Mouse (Mus musculus): Measurements from ENCODE around the gene Olfr168.
"Not testable (repeated sequence)": the region's sequence is repeated elsewhere in the genome, so short reads cannot be mapped to it uniquely, and the experiment has no call there.

Gene Olfr168

DNA sequence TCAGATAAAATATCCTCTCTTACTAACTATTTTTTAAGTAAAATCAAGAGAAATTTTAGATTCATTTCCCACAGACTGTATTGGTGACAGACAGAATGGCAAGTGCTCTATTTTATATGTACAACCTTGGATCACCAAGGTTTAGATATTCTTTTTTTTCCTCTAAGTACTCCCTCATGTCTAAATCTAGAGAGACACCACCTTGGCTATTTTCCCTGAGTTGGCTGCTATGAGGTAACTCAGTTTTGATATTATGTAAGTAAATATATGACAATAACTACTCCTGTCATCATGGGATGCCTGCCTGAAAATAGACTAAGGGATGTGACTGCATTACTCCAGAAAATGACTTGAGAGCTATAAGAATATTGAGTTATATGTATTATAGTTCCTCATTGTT, at the start of gene Olfr168:
Gene Olfr168 (minus strand): TSS at position 101 of the 400 bp plus-strand sequence.
- DNase-seq (ENCODE audit: low read depth, low spot score), result no peak
- H3K36me3 ChIP-seq (ENCODE audit: control insufficient read depth, insufficient read depth, low read length, poor library complexity, severe bottlenecking), result no peaks in the 10 kb centered on the region
- no peaks in the 10 kb centered on the region for H3K27me3 ChIP-seq (ENCODE audit: control insufficient read depth, insufficient read depth, low read length, poor library complexity, severe bottlenecking)

DNA sequence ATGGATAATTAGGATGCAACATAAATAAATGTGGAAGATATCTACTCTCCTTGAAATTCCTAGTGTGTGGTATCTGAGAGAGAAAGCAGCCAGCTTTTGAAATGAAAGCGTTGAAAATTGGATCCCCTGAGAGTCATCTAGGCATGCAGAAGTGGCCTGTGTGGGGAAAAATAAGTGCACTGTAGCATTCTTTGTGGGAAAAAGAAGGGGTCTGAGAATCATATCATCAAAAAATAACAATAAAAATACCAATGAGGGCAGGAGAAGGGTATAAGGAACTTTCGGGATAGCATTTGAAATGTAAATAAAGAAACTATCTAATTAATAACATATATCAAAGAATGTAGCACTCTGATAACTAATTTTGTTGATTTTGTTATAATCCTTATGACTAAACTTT, 36.4 kb upstream of the Olfr168 start, which contains the start of gene Olfr169:
Gene Olfr169 (minus strand): TSS at position 101 of the 400 bp plus-strand sequence.
- H3K27me3 ChIP-seq (ENCODE audit: control insufficient read depth, insufficient read depth, low read length, poor library complexity, severe bottlenecking); DNase-seq (ENCODE audit: low read depth, low spot score); H3K36me3 ChIP-seq (ENCODE audit: control insufficient read depth, insufficient read depth, low read length, poor library complexity, severe bottlenecking): not testable (repeated sequence)

DNA sequence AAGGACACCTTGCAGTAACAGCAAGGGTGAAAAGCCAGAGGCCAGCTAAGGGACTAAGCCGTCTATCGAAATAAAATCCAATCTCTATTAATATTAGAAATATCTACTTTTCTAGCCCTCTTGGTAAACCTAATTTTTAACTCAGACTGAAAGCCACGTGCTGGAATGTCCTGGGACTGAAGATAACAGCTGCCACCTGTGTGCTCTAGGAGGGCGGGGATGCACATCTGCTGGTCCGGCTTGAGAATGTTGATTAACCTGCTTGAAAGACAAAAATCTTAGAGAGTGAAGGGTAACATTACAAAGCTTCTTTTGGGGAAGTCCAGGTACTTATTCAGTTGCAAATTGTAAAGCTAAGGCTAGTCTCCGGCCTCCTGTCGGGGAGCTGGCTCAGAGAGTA, 18.1 kb upstream of the Olfr168 start:
- not testable (repeated sequence) for H3K27me3 ChIP-seq (ENCODE audit: control insufficient read depth, insufficient read depth, low read length, poor library complexity, severe bottlenecking); H3K36me3 ChIP-seq (ENCODE audit: control insufficient read depth, insufficient read depth, low read length, poor library complexity, severe bottlenecking); DNase-seq (ENCODE audit: low read depth, low spot score)

DNA sequence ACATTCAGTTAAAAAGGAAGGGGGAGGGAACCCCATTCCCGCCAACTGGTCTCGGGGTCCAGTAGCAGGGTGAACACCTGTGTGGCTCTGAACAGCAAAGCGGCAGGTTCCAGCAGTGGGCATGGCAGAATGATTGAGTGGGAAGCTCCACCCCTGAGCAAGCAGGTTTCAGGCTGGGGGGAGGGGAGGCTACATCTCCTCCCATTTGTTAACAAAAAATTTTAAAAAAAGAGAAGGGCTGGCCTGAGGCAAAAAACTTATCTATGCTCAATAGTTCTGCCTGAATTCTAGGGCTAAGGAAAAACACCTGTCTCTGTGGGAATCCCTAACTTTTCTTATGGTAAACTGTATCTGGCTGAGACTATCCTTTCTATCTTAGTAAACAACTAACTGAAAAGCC, 16.9 kb upstream of the Olfr168 start:
- DNase-seq (ENCODE audit: low read depth, low spot score); H3K36me3 ChIP-seq (ENCODE audit: control insufficient read depth, insufficient read depth, low read length, poor library complexity, severe bottlenecking); H3K27me3 ChIP-seq (ENCODE audit: control insufficient read depth, insufficient read depth, low read length, poor library complexity, severe bottlenecking): not testable (repeated sequence)

DNA sequence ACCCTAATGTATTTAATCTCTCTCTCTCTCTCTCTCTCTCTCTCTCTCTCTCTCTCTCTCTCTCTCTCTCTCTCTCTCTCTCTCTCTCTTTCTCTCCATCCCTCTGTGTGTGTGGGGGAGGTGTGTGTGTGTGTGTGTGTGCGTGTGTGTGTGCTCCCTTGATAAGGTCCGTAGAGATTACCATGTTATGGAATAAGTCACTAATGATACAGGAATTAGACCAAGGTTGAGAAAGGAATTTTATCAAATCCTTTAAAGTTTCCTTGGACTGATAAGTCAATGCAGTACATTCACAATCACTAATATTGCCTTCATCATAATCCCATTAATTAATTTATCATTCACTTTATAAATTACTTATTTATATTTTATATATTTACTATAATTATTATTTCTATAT, 13.2 kb downstream of the Olfr168 start, which contains the start of gene Olfr167:
Gene Olfr167 (minus strand): TSS at position 101 of the 400 bp plus-strand sequence.
- Histone ChIP-seq H3K36me3 (ENCODE audit: control insufficient read depth, insufficient read depth, low read length, poor library complexity, severe bottlenecking) (no peaks in the 10 kb centered on the region), H3K27me3 (ENCODE audit: control insufficient read depth, insufficient read depth, low read length, poor library complexity, severe bottlenecking) (no peaks in the 10 kb centered on the region)
- DNase-seq (ENCODE audit: low read depth, low spot score), result no peak

DNA sequence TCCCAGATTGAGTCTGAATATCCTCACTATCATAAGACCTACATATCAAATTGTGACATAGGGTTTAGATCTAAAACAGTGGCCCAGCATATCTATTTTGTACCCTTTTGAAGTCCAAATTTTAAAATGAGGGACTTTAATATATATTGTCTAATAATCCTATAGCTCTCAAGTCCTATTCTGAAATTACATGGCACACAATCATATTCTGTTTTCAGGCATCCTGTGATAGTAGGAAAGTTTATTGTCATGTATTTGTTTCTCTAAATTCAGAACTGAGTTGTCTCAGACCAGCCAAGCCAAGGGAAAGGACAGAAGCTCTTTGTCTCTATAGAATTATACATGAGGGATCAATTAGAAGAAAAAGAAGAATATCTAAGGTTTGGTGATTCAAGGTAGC, 52.0 kb downstream of the Olfr168 start, which contains the start of gene Olfr166:
Gene Olfr166 (plus strand): TSS at position 301 of the 400 bp plus-strand sequence.
- Histone ChIP-seq H3K36me3 (ENCODE audit: control insufficient read depth, insufficient read depth, low read length, poor library complexity, severe bottlenecking) (no peaks in the 10 kb centered on the region), H3K27me3 (ENCODE audit: control insufficient read depth, insufficient read depth, low read length, poor library complexity, severe bottlenecking) (no peaks in the 10 kb centered on the region)
- DNase-seq (ENCODE audit: low read depth, low spot score), result no peak
